Mouse (Mus musculus): ENCODE results near the gene Ticrr. TPM values are rescaled to one million over a fixed set of nuclear protein-coding genes. Genes with fewer than 3 reads are reported as not detected.

Ticrr gene
- polyA plus RNA-seq, 1 experiment from 2014 or later, result 5.2 TPM

GRCm38 (mm10) chr7:79696495-79696894 lies 36.5 kb downstream of the Ticrr start:
- no peak overlapping the region for H3K4me3 ChIP-seq
- H3K9ac ChIP-seq, result no peak overlapping the region
- H3K9me3 ChIP-seq, result no peaks in the 10 kb centered on the region
- H3K4me2 ChIP-seq, result no peak overlapping the region
- no peaks in the 10 kb centered on the region for H3K4me1 ChIP-seq
- ATAC-seq (ENCODE audit: extremely low read depth, insufficient number of reproducible peaks, low FRiP score, low TSS enrichment), result no peak
- peaks cover 98% of the 10 kb centered on the region for H3K36me3 ChIP-seq
- no peak overlapping the region for H3K27ac ChIP-seq (replicated peaks)
- 86% methylated on average over 8 of the region's 8 CpGs for WGBS
- no peaks in the 10 kb centered on the region for H3K27me3 ChIP-seq (replicated peaks)

GRCm38 (mm10) chr7:79702755-79703154 lies 42.8 kb downstream of the Ticrr start:
- peaks cover 5% of the 10 kb centered on the region; the same call in 1 of the 2 replicates for H3K4me1 ChIP-seq
- no peak overlapping the region for H3K27ac ChIP-seq (replicated peaks)
- H3K27me3 ChIP-seq (replicated peaks), result no peaks in the 10 kb centered on the region; the same call in 1 of the 2 replicates
- no peak overlapping the region for H3K4me3 ChIP-seq
- no peaks in the 10 kb centered on the region for H3K9me3 ChIP-seq
- H3K36me3 ChIP-seq, result peaks cover 94% of the 10 kb centered on the region
- H3K4me2 ChIP-seq, result peak overlapping the region; percentile 31
- WGBS, result 44% methylated on average over 16 of the region's 16 CpGs
- H3K9ac ChIP-seq, result peak overlapping the region; percentile 47; the same call in 1 of the 2 replicates
- no peak for ATAC-seq (ENCODE audit: extremely low read depth, insufficient number of reproducible peaks, low FRiP score, low TSS enrichment)

- H3K9ac ChIP-seq, result no peak overlapping the region
- peaks cover 20% of the 10 kb centered on the region for H3K27me3 ChIP-seq (replicated peaks)
- peaks cover 81% of the 10 kb centered on the region for H3K36me3 ChIP-seq
- WGBS, result 62% methylated on average over 5 of the region's 5 CpGs
- ATAC-seq (ENCODE audit: extremely low read depth, insufficient number of reproducible peaks, low FRiP score, low TSS enrichment), result no peak
- no peak overlapping the region for H3K4me3 ChIP-seq
- H3K4me1 ChIP-seq, result peaks cover 6% of the 10 kb centered on the region
- H3K9me3 ChIP-seq, result no peaks in the 10 kb centered on the region
- H3K4me2 ChIP-seq, result no peak overlapping the region
- H3K27ac ChIP-seq (replicated peaks), result no peak overlapping the region
Observed at GRCm38 (mm10) chr7:79705210-79705609, 45.2 kb downstream of the Ticrr start.

GRCm38 (mm10) chr7:79710130-79710607 lies 50.2 kb downstream of the Ticrr start:
- 2% methylated on average over 55 of the region's 55 CpGs for WGBS
- H3K4me3 ChIP-seq, result peak overlapping the region; percentile 51
- no peak for ATAC-seq (ENCODE audit: extremely low read depth, insufficient number of reproducible peaks, low FRiP score, low TSS enrichment)
- H3K4me1 ChIP-seq, result peaks cover 14% of the 10 kb centered on the region
- no peak overlapping the region for H3K27ac ChIP-seq (replicated peaks)
- peak overlapping the region; percentile 74 for H3K9ac ChIP-seq
- peak overlapping the region; percentile 70 for H3K4me2 ChIP-seq
- H3K9me3 ChIP-seq, result no peaks in the 10 kb centered on the region
- peaks cover 41% of the 10 kb centered on the region for H3K27me3 ChIP-seq (replicated peaks)
- peaks cover 36% of the 10 kb centered on the region for H3K36me3 ChIP-seq

GRCm38 (mm10) chr7:79710831-79711230 lies 50.8 kb downstream of the Ticrr start:
- H3K9ac ChIP-seq, result peak overlapping the region; percentile 74; the same call in 1 of the 2 replicates
- WGBS, result 34% methylated on average over 17 of the region's 17 CpGs
- peak overlapping the region; percentile 70 for H3K4me2 ChIP-seq
- H3K4me1 ChIP-seq, result peaks cover 14% of the 10 kb centered on the region
- H3K36me3 ChIP-seq, result peaks cover 31% of the 10 kb centered on the region
- no peak for ATAC-seq (ENCODE audit: extremely low read depth, insufficient number of reproducible peaks, low FRiP score, low TSS enrichment)
- H3K27me3 ChIP-seq (replicated peaks), result peaks cover 41% of the 10 kb centered on the region
- peak overlapping the region; percentile 51 for H3K4me3 ChIP-seq
- no peak overlapping the region for H3K27ac ChIP-seq (replicated peaks)
- H3K9me3 ChIP-seq, result no peaks in the 10 kb centered on the region

- 1% methylated on average over 47 of the region's 55 CpGs for WGBS
- peak within 1 kb of the TSS; percentile 79 for H3K4me3 ChIP-seq
- no peak within 1 kb of the TSS for H3K27ac ChIP-seq (replicated peaks)
- peak; percentile 69; the same call in 1 of the 2 replicates for ATAC-seq (ENCODE audit: extremely low read depth, insufficient number of reproducible peaks, low FRiP score, low TSS enrichment)
- peak within 1 kb of the TSS; percentile 80 for H3K4me2 ChIP-seq
- peak within 1 kb of the TSS; percentile 86 for H3K9ac ChIP-seq
- H3K4me1 ChIP-seq, result peaks cover 17% of the 10 kb centered on the region
- H3K27me3 ChIP-seq (replicated peaks), result peaks cover 37% of the 10 kb centered on the region
- H3K9me3 ChIP-seq, result no peaks in the 10 kb centered on the region
- no peaks in the 10 kb centered on the region for H3K36me3 ChIP-seq
Observed at GRCm38 (mm10) chr7:79715187-79715981, 55.4 kb downstream of the Ticrr start, which contains the start of gene Kif7. TSS of gene Kif7 (minus strand) at chr7:79715720.

GRCm38 (mm10) chr7:79721386-79721977 lies 61.5 kb downstream of the Ticrr start:
- peak overlapping the region; percentile 82 for H3K9ac ChIP-seq
- H3K36me3 ChIP-seq, result no peaks in the 10 kb centered on the region
- WGBS, result under 1% methylated on average over 48 of the region's 48 CpGs
- H3K4me3 ChIP-seq, result peak overlapping the region; percentile 68
- H3K27ac ChIP-seq (replicated peaks), result peak overlapping the region; percentile 37; the same call in 1 of the 2 replicates
- peaks cover 49% of the 10 kb centered on the region for H3K27me3 ChIP-seq (replicated peaks)
- ATAC-seq (ENCODE audit: extremely low read depth, insufficient number of reproducible peaks, low FRiP score, low TSS enrichment), result peak; percentile 66
- H3K9me3 ChIP-seq, result no peaks in the 10 kb centered on the region
- peak overlapping the region; percentile 88 for H3K4me2 ChIP-seq
- H3K4me1 ChIP-seq, result peaks cover 12% of the 10 kb centered on the region

GRCm38 (mm10) chr7:79727091-79727490 lies 67.1 kb downstream of the Ticrr start:
- H3K4me3 ChIP-seq, result no peak overlapping the region
- H3K4me1 ChIP-seq, result peaks cover 2% of the 10 kb centered on the region; the same call in 1 of the 2 replicates
- no peak overlapping the region for H3K9ac ChIP-seq
- no peak overlapping the region for H3K27ac ChIP-seq (replicated peaks)
- WGBS, result 15% methylated on average over 2 of the region's 2 CpGs
- peaks cover 55% of the 10 kb centered on the region for H3K27me3 ChIP-seq (replicated peaks)
- no peak overlapping the region for H3K4me2 ChIP-seq
- no peaks in the 10 kb centered on the region for H3K36me3 ChIP-seq
- 0 out of 2 replicates have a peak, but pooled peaks have one; percentile 16 for ATAC-seq (ENCODE audit: extremely low read depth, insufficient number of reproducible peaks, low FRiP score, low TSS enrichment)
- H3K9me3 ChIP-seq, result no peaks in the 10 kb centered on the region

GRCm38 (mm10) chr7:79728219-79728618 lies 68.2 kb downstream of the Ticrr start:
- WGBS, result 28% methylated on average over 6 of the region's 6 CpGs
- H3K4me1 ChIP-seq, result no peaks in the 10 kb centered on the region
- ATAC-seq (ENCODE audit: extremely low read depth, insufficient number of reproducible peaks, low FRiP score, low TSS enrichment), result no peak
- no peak overlapping the region for H3K27ac ChIP-seq (replicated peaks)
- peaks cover 50% of the 10 kb centered on the region for H3K27me3 ChIP-seq (replicated peaks)
- H3K9me3 ChIP-seq, result no peaks in the 10 kb centered on the region
- H3K4me2 ChIP-seq, result no peak overlapping the region
- no peaks in the 10 kb centered on the region for H3K36me3 ChIP-seq
- H3K9ac ChIP-seq, result no peak overlapping the region
- no peak overlapping the region for H3K4me3 ChIP-seq

- 7% methylated on average over 8 of the region's 8 CpGs for WGBS
- no peak for ATAC-seq (ENCODE audit: extremely low read depth, insufficient number of reproducible peaks, low FRiP score, low TSS enrichment)
Observed at GRCm38 (mm10) chr7:79729169-79729568, 69.2 kb downstream of the Ticrr start.

GRCm38 (mm10) chr7:79729743-79730370 lies 69.9 kb downstream of the Ticrr start:
- 58% methylated on average over 11 of the region's 11 CpGs for WGBS
- H3K4me3 ChIP-seq, result no peak overlapping the region
- no peak overlapping the region for H3K4me2 ChIP-seq
- H3K4me1 ChIP-seq, result no peaks in the 10 kb centered on the region
- no peaks in the 10 kb centered on the region for H3K36me3 ChIP-seq
- peaks cover 40% of the 10 kb centered on the region for H3K27me3 ChIP-seq (replicated peaks)
- no peak for ATAC-seq (ENCODE audit: extremely low read depth, insufficient number of reproducible peaks, low FRiP score, low TSS enrichment)
- no peaks in the 10 kb centered on the region for H3K9me3 ChIP-seq
- H3K9ac ChIP-seq, result no peak overlapping the region
- no peak overlapping the region for H3K27ac ChIP-seq (replicated peaks)

More at GRCm38 (mm10) chr7:79729169-79729568, 69.2 kb downstream of the Ticrr start:
- Histone ChIP-seq H3K27me3 (replicated peaks) (peaks cover 43% of the 10 kb centered on the region), H3K27ac (replicated peaks) (no peak overlapping the region), H3K36me3 (no peaks in the 10 kb centered on the region), H3K4me1 (no peaks in the 10 kb centered on the region), H3K9me3 (no peaks in the 10 kb centered on the region), H3K4me2 (no peak overlapping the region), H3K9ac (no peak overlapping the region), H3K4me3 (no peak overlapping the region)

Data from heart, embryonic 13.5 days (tissue).